Mouse (Mus musculus): ENCODE measurements at regions not wholly inside any gene's neighbourhood (a gene's known extent, or its start where the extent isn't known, plus 50 kb on each side); places are given as distances from the start of the nearest gene placed in this dataset.
"Not testable (repeated sequence)": the region's sequence is repeated elsewhere in the genome, so short reads cannot be mapped to it uniquely, and the experiment has no call there.

DNA sequence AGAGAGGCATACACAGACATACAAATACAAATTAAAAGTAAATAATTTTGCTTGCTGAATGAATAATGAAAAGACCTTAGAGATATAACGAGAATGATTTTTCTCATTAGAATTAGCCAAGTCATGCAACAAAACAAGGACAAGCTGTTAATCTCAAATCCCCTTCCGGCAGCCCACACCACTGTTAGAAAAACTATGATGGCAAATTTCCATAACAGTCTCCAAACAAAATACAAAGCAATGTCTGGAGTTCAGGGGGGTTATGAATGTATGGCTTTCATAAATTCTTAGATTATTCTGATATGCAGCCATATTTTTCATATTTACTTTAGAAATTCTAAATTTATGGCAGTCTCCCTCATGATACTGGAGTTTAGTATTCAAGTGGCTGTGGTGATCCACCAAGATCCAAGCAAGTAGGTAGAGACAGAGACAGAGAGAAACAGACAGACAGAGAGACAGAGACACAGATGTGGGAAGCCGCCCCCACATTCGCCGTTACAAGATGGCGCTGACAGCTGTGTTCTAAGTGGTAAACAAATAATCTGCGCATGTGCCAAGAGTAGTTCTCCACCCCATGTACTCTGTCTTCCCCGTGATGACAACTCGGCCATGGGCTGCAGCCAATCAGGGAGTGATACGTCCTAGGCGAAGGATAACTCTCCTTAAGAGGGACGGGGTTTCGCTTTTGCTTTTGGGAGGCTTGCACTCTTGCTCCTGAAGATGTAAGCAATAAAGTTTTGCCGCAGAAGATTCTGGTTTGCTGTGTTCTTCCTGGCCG, 458.0 kb upstream of the Dab2 start:
- DNase-seq (ENCODE audit: extremely low read depth, insufficient read length, low spot score): not testable (repeated sequence)

DNA sequence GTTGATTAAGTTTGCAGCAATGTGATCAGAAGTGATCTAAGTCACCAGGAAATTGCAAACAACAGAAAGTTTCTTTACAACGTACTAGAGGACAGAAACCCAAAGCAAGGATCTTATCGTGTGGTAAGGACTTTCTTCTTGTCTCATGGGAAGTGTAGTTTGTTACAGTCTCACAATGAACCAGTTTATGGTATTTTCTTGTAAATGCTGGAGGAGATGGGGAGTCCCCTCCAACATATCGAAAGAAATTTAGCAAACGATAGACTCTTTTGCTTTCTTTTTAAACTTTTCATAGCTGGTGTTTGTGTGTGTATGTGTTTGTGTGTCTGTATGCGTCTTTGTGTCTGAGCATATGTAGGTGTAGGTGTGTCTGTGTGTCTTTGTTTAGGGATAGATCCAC, 453.0 kb upstream of the Dab2 start:
- DNase-seq (ENCODE audit: extremely low read depth, insufficient read length, low spot score): no peak

- no peak for DNase-seq (ENCODE audit: extremely low read depth, insufficient read length, low spot score)
These were observed 452.0 kb upstream of the Dab2 start for GRCm38 (mm10) chr15:5847413-5848100.

GRCm38 (mm10) chr15:5852523-5852922, 447.1 kb upstream of the Dab2 start:
- no peak for DNase-seq (ENCODE audit: extremely low read depth, insufficient read length, low spot score)

- no peak for DNase-seq (ENCODE audit: extremely low read depth, insufficient read length, low spot score)
These were observed 430.3 kb upstream of the Dab2 start for GRCm38 (mm10) chr15:5869289-5869688.

DNA sequence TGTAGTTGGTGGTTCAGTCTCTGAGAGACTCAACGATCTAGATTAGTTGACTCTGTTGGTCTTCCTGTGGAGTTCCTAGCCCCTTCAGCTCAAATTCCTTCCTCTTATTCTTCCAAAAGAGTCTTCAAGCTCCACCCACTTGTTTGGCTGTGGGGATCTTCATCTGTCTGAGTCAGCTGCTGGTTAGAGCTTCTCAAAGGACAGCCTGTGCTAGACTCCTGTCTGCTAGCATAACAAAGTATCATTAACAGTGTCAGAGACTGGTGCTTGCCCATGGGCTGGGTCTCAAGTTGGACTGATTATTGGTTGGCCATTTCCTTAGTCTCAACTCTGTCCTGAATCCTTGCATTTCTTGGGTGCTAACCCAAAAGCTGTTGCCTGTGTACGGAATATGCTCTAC, 429.7 kb upstream of the Dab2 start:
- DNase-seq (ENCODE audit: extremely low read depth, insufficient read length, low spot score): no peak

DNA sequence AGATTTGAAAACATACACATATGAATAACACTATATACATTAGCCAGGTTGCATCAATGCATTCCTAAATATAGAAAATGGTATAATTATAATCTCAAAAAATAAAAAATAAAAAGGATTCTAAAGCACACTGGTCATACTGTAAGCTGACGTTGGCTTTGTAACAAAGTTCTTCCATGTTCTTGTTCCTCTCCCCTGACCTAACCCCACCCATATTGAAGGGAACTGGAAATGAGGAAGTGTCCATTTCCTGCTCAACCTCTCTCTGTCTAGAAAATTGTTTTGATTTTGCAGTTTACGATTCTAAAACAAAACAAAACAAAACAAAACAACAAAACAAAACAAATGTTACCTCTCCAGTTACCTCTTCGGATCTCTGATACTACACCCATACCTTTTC, 427.5 kb upstream of the Dab2 start:
- DNase-seq (ENCODE audit: extremely low read depth, insufficient read length, low spot score): no peak

DNA sequence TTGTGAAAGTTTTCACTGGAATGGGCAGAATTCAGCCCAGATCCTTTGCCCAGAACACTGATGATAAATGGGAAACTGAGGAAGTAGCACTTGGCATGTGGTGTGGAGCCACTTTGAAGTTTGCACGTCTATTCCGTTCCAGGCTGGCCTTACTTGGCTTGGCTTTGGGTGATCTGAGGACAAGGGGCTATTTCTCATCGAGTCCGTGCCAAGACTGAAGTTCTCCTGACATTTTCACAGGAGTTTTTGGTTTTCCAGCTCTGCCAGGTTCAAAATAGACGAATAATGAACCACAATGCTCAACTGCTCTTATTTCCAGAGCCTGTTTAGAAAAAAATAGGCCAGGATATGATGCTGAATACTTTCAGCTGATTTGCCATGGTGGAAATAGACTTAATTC, 421.8 kb upstream of the Dab2 start:
- DNase-seq (ENCODE audit: extremely low read depth, insufficient read length, low spot score): no peak

GRCm38 (mm10) chr15:5891188-5891587, 408.4 kb upstream of the Dab2 start:
- no peak for DNase-seq (ENCODE audit: extremely low read depth, insufficient read length, low spot score)

GRCm38 (mm10) chr15:5892034-5892433, 407.6 kb upstream of the Dab2 start:
- no peak for DNase-seq (ENCODE audit: extremely low read depth, insufficient read length, low spot score)

- DNase-seq (ENCODE audit: extremely low read depth, insufficient read length, low spot score): not testable (repeated sequence)
These were observed 403.7 kb upstream of the Dab2 start for GRCm38 (mm10) chr15:5895688-5896470.

DNA sequence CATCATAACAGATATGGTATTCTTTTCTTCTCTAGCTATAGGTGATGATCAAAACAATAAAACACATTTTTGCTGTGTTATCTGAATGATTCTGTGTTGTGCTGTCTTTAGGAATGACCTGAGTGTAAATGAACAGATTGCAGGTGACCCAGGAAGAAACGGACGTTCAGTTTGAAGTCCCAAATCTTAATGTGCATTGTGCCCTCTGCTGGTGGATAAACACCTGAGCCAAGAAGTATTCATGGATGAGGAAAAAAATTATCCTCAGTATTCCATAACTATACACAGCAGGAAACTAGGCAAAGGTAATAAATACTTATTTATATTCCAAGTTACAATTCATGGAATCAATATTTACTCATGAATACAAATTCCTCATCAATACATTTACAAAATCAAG, 384.3 kb upstream of the Dab2 start:
- no peak for DNase-seq (ENCODE audit: extremely low read depth, insufficient read length, low spot score)

GRCm38 (mm10) chr15:5920058-5920457, 379.5 kb upstream of the Dab2 start:
- DNase-seq (ENCODE audit: extremely low read depth, insufficient read length, low spot score): no peak

DNA sequence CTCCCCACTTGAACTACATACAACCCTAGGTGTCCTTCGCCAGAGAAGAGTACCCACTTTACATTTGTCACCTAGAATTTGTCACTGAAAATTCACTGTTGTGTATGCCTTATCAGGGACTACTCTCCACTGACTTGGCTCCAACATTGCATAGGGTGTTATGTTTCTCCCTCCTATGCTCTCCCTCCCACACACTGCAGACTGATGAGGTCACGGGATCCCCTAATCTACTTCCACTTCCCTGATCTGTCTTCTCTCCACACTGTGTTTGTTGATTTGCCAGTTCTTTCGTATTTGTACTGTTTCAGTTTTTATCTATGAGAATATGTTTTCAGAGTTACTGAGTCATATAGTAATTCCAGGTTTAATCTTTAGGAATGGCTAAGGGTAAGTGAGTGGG, 371.8 kb upstream of the Dab2 start:
- DNase-seq (ENCODE audit: extremely low read depth, insufficient read length, low spot score): no peak

GRCm38 (mm10) chr15:5933586-5933985, 366.0 kb upstream of the Dab2 start:
- DNase-seq (ENCODE audit: extremely low read depth, insufficient read length, low spot score): no peak

- no peak for DNase-seq (ENCODE audit: extremely low read depth, insufficient read length, low spot score)
These were observed 358.6 kb upstream of the Dab2 start for GRCm38 (mm10) chr15:5940945-5941344.

GRCm38 (mm10) chr15:5946650-5947049, 352.9 kb upstream of the Dab2 start:
- DNase-seq (ENCODE audit: extremely low read depth, insufficient read length, low spot score): no peak

DNA sequence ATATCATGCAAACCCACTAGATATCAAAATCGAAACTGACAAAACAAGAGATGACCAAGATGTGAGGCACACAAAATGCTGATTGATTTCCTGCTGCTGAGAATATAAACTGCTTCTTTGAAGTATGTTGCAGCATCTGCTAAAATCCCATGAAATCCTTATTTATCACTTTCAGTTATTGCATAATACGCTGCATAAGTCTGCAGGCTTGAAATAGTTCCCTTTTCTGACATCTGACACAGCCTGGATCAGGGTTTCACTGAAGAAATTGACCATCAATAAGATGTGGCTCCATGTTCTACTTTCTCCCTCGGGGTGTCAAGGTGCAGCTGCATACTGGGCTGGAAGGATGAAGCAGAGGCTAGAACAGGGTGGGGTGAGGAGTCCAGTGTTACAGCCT, 348.7 kb upstream of the Dab2 start:
- no peak for DNase-seq (ENCODE audit: extremely low read depth, insufficient read length, low spot score)

DNA sequence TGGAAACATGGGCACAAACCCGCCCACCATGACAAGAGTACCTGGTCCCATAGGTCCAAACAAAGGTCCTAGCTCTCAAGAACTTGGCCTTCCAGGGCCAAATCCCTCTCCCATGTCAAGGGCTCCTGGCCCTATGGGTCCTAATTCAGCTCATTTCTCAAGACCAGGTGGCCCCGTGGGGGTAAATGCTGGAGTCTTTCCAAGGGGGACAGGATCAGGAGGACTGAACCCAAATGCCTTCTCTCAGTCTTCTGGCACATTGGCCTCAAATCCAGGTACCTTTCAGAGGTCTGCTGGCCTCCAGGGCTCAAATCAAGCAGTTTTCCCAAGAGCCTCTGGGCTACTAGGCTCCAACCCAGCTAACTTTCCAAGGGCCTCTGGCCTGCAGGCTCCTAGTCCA, 347.9 kb upstream of the Dab2 start:
- not testable (repeated sequence) for DNase-seq (ENCODE audit: extremely low read depth, insufficient read length, low spot score)

GRCm38 (mm10) chr15:5953106-5953505, 346.5 kb upstream of the Dab2 start:
- DNase-seq (ENCODE audit: extremely low read depth, insufficient read length, low spot score): no peak

DNA sequence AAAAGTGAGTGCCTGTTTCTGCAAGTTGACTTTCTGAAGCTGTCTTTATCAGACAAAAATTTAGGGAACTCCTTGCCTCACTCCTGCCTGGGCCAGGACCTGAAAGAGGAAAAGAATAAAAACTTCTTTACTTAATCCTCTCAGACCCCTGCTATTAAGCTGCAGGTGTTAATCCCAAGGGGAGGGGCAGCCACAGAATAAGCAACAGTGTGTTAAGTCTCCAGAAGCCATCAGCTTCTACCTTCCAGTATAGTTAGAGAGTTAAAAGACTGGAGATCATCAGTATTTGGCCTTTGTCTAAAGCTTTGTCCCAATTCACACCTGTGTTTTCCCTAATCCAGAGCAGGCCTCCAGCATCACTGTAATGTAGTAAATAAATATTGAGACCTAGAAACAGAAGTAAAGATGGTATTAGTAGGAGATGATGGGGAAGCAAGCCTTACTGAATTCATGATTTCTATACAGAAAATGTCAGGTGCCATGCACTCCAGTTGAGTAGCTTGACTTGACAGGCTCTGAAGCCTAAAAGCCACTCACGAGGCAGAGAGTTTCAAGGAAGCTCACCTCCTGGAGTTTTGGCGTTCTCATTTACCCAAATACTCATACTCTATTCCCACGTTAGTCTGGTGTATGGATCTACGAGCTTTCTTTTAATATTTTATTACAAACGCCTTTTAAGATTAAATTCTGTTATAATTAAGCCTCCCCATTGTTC, 308.1 kb upstream of the Dab2 start:
- DNase-seq (ENCODE audit: extremely low read depth, insufficient read length, low spot score): no peak
